Mouse (Mus musculus) lung, adult 2 months (tissue): ENCODE data around the gene Hyal2. TPM values are rescaled to one million over a fixed set of nuclear protein-coding genes. Genes with fewer than 3 reads are reported as not detected.

Source experiments
- DNase-seq: peaks from one replicate; pipeline ENCODE4 v3.0.0; 2022
- H3K4me1 ChIP-seq: fragments of 200-500 bp; 2 replicates; pipeline ENCODE4 v1.6.1; 2011; ENCODE audit warnings: low read length; ENCODE audit not compliant: control insufficient read depth, insufficient read depth
- H3K4me3 ChIP-seq: fragments of 200-500 bp; replicated peaks from 2 replicates; pipeline ENCODE3; 2011; ENCODE audit warnings: low read depth, mild to moderate bottlenecking, control low read depth, low read length; ENCODE audit errors: extremely low read depth
- CTCF ChIP-seq: fragments of 200-500 bp; IDR thresholded peaks from 2 replicates; pipeline ENCODE4 v1.5.1; 2011; ENCODE audit warnings: mild to moderate bottlenecking, low read length, control low read depth; ENCODE audit not compliant: insufficient read depth
- POLR2A ChIP-seq: fragments of 200-500 bp; IDR thresholded peaks from 2 replicates; pipeline ENCODE4 v1.6.1; 2011; ENCODE audit warnings: low read depth, mild to moderate bottlenecking, control low read depth, low read length, borderline replicate concordance; ENCODE audit errors: extremely low read depth
- WGBS: fragments of 180-500 bp; shearing (Covaris S2); methylation state at CpG from one replicate; pipeline ENCODE4 v1.1.7; 2018; 5-methylcytosine and 5-hydroxymethylcytosine counted together
- polyA plus RNA-seq: library from polyadenylated mRNA; depleted of rRNA; stranded (reverse); fragments of >200 nt; gene quantifications from 2 replicates; pipeline ENCODE4 v1.2.3, GENCODE M21; 2012; rRNA removed

Hyal2 gene
- polyA plus RNA-seq, 1 experiment, result 235 TPM

DNA sequence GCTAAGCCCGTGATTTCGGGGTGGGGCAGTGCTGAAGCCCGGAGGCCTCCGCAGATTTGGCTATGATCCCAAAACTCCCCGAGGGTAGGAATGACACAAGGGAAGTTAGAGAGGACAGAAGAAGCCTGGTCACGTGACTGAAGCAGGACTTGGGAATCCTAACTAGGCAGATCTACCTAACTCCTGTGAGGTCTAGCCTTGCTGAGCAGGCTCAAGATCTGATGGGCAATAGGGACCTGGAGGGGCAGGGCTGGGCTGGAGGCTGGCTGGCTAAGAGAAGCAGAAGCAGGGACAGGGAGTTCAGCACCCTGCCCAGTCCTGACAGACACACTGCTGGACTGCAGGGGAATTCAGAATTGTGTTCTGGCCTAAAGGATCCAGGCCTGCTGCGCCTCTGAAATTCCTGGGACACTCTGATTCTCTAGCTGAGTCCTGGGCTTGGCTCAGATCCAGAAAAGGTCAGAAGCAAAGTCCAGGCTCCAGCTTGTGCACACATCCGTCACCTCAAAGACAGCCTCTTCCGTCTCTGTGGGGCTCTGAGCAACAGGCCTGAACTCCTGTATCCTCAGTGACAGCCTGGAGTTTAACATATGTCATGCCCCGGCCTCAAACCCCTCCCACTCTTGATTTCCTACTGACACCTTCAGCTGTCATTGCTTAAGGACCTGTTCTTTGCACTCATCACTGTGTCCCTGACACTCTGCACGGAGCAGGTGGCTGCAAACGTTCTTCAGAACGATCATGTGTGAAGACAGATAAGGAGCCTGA, 51.2 kb downstream of the Hyal2 start:
- 27% methylated on average over 13 of the region's 13 CpGs for WGBS
- TF ChIP-seq POLR2A, result no peak; the same call in 1 of the 2 replicates
- no peak for TF ChIP-seq CTCF
- Histone ChIP-seq H3K4me3 (no peak overlapping the region), H3K4me1 (peaks cover 24% of the 10 kb centered on the region)
- DNase-seq, result no peak

DNA sequence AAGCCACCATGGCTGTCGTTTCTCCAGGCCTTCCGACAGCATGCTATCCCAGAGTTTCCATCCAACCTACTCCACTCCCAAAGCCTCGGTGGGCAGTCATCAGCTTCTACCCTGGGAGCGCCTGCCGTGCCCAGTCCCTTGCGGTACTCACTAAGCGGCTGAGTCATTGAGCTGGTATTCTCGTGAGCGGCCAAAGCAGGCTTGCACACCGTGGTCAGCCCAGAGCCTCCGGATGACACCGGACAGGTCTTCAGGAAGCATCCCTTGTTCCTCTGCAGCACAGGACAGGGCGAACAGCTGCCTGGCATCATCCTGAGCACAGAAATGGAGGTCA, 51.8 kb downstream of the Hyal2 start:
- DNase-seq, result no peak
- TF ChIP-seq POLR2A, result no peak
- TF ChIP-seq CTCF, result no peak
- no peak overlapping the region for H3K4me3 ChIP-seq
- 46% methylated on average over 13 of the region's 13 CpGs for WGBS
- H3K4me1 ChIP-seq, result peaks cover 30% of the 10 kb centered on the region

DNA sequence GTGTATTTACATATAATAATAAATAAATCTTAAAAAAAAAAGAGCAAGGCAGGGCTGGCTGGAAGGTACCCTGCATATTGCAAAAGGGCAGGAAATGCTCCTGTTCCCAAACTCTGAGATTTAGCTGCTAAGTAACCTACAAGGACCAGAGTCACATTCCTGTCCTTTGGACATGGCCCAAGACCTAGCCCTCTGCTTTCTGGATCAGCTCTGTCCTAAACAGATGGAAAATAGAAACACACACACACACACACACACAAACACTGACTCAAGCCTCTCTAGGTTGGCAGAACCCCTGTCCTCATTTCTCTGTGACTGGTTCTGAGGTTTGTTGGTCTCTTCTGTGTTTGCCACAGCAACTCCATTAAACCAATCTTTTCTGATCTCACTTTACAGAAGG, 53.2 kb downstream of the Hyal2 start:
- Histone ChIP-seq H3K4me1 (peaks cover 42% of the 10 kb centered on the region), H3K4me3 (no peak overlapping the region)
- no peak for TF ChIP-seq CTCF
- no peak for TF ChIP-seq POLR2A
- DNase-seq, result no peak

Other genes with a start within 250 kb of the Hyal2 start
- gene Hemk1, start 229.6 kb upstream of the Hyal2 start, polyA plus RNA-seq, result 16.9 and 21.0 TPM in 2 replicates
- gene 6430571L13Rik, start 227.3 kb upstream of the Hyal2 start, polyA plus RNA-seq, result 0.34 and 1.1 TPM in 2 replicates
- 0.72 and 1.2 TPM in 2 replicates for gene Cacna2d2, start 168.3 kb upstream of the Hyal2 start, polyA plus RNA-seq
- gene Tmem115, start 34.0 kb upstream of the Hyal2 start, polyA plus RNA-seq, result 57.6 and 59.4 TPM in 2 replicates
- 35.6 and 37.1 TPM in 2 replicates for gene Cyb561d2, start 25.8 kb upstream of the Hyal2 start, polyA plus RNA-seq
- 24.8 and 31.3 TPM in 2 replicates for gene Nprl2, start 25.7 kb upstream of the Hyal2 start, polyA plus RNA-seq
- gene Zmynd10, start 20.6 kb upstream of the Hyal2 start, polyA plus RNA-seq, result 12.8 and 13.2 TPM in 2 replicates
- gene Rassf1, start 16.4 kb upstream of the Hyal2 start, polyA plus RNA-seq, result 43.7 and 45.5 TPM in 2 replicates
- gene Tusc2, start 4.7 kb upstream of the Hyal2 start, polyA plus RNA-seq, result 46.0 and 46.7 TPM in 2 replicates
- 19.6 and 26.5 TPM in 2 replicates for gene Hyal1, start 9.0 kb downstream of the Hyal2 start, polyA plus RNA-seq
- gene Naa80, start 10.9 kb downstream of the Hyal2 start, polyA plus RNA-seq, result 87.8 and 91.9 TPM in 2 replicates
- gene Hyal3, start 12.9 kb downstream of the Hyal2 start, polyA plus RNA-seq, result 1.7 and 1.8 TPM in 2 replicates
- gene Ifrd2, start 19.7 kb downstream of the Hyal2 start, polyA plus RNA-seq, result 41.5 and 41.8 TPM in 2 replicates
- gene Sema3b, start 41.3 kb downstream of the Hyal2 start, polyA plus RNA-seq, result 81.0 and 95.6 TPM in 2 replicates
- 844 and 991 TPM in 2 replicates for gene Gnai2, start 67.4 kb downstream of the Hyal2 start, polyA plus RNA-seq
- gene Slc38a3, start 101.6 kb downstream of the Hyal2 start, polyA plus RNA-seq, result 1.8 and 16.1 TPM in 2 replicates
- 0.09 and 0.20 TPM in 2 replicates for gene Gnat1, start 111.8 kb downstream of the Hyal2 start, polyA plus RNA-seq
- gene Sema3f, start 142.5 kb downstream of the Hyal2 start, polyA plus RNA-seq, result 318 and 413 TPM in 2 replicates
- 54.0 and 77.1 TPM in 2 replicates for gene Rbm5, start 203.1 kb downstream of the Hyal2 start, polyA plus RNA-seq